Mouse (Mus musculus) heart, embryonic 13.5 days (tissue): ENCODE measurements around the gene Prex1. TPM values are rescaled to one million over a fixed set of nuclear protein-coding genes. Genes with fewer than 3 reads are reported as not detected.

Source experiments
- ATAC-seq: fragments of 200-750 bp; cut with Nextera tagmentation; 2 replicates; pipeline ENCODE4 v1.8.0; 2017; ENCODE audit warnings: moderate TSS enrichment; ENCODE audit not compliant: insufficient number of reproducible peaks, low FRiP score, low TSS enrichment; ENCODE audit errors: extremely low read depth
- H3K27ac ChIP-seq: fragments of 300-500 bp; sonication (generic); replicated peaks from 2 replicates; pipeline ENCODE4 v1.5.1; 2015; ENCODE audit warnings: moderate library complexity, mild to moderate bottlenecking, inconsistent platforms
- H3K27me3 ChIP-seq: fragments of 300-500 bp; sonication (generic); replicated peaks from 2 replicates; pipeline ENCODE4 v1.6.1; 2015; ENCODE audit warnings: mild to moderate bottlenecking, inconsistent platforms
- H3K36me3 ChIP-seq: fragments of 300-500 bp; sonication (generic); 2 replicates; pipeline ENCODE4 v1.6.1; 2015; ENCODE audit warnings: mild to moderate bottlenecking, inconsistent platforms
- H3K4me1 ChIP-seq: fragments of 300-500 bp; sonication (generic); 2 replicates; pipeline ENCODE4 v1.6.1; 2015; ENCODE audit warnings: inconsistent platforms
- H3K4me2 ChIP-seq: fragments of 300-500 bp; sonication (generic); 2 replicates; pipeline ENCODE4 v1.6.1; 2015; ENCODE audit warnings: inconsistent platforms, mild to moderate bottlenecking, moderate library complexity
- H3K4me3 ChIP-seq: fragments of 300-500 bp; sonication (generic); 2 replicates; pipeline ENCODE4 v1.5.1; 2015; ENCODE audit warnings: moderate library complexity, mild to moderate bottlenecking, inconsistent platforms
- H3K9ac ChIP-seq: fragments of 300-500 bp; sonication (generic); 2 replicates; pipeline ENCODE4 v1.6.1; 2015; ENCODE audit warnings: inconsistent platforms, mild to moderate bottlenecking, moderate library complexity
- H3K9me3 ChIP-seq: fragments of 300-500 bp; sonication (generic); 2 replicates; pipeline ENCODE4 v1.6.1; 2016; ENCODE audit warnings: inconsistent platforms
- WGBS: fragments of 180-500 bp; shearing (Covaris S2); methylation state at CpG from one replicate; pipeline ENCODE4 v1.1.7; 2015; ENCODE audit warnings: mixed read lengths; 5-methylcytosine and 5-hydroxymethylcytosine counted together
- polyA plus RNA-seq: library from polyadenylated mRNA; unstranded; fragments of >200 nt; fragmentation: Nextera tagmentation; extraction: Ambion mirVana; gene quantifications from 2 replicates; pipeline ENCODE4 v1.2.1, GENCODE M21; 2015

Gene Prex1
- polyA plus RNA-seq, 1 experiment from 2014 or later, result 8.7 TPM

DNA sequence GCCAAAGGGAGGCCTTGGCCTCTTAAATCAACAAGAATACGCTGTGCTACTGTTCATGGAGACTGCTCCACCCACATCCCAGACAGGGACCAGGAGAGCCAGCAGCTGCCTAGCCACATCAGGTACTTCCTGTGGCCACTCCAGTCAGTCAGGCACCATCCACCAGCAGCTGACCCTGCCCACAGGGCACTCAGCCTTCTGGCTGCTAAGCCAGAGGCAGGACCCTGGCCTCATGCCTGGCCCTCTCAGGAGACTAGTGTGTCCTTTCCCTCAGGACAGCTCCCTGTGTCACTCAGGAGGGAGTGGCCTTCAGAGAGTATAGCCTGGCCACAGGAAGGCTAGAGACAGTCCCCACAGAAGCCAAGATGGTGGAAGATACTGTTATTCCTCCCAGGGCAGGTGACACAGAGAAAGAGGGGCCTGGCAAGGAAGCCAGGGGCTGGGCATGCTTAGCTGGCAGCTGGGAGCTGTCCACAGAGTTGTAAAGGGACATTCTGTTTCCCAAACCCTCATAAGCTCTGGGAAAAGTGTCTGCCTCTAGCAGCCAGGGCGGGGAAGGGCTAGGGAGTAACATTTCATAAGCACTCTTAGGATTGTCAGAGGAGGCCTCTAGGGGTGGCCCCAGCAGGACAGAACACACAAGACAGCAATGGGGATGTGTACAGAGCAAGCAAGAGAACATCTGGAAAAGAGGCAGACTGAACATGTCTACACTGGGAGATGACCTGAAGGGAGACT lies 98.1 kb downstream of the Prex1 start:
- 69% methylated on average over 2 of the region's 2 CpGs for WGBS

DNA sequence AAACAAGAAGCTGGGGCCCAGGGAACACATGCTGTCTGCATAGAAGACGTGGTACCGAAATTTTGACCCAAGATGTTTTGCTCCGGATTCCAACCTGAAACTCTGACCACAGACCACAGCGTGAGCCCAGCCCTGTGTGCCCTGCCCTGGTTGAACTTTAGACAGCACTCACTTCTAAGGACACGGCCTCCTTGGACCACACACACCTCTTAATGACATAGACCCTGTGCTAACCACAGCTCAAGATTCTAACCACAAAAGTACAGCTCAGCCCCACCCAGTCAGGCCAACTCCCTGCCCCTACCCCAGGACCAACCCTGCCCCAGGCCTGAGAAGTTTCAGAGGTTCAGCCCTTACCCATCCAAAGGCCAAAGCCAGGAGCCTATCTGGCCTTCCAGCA lies 103.4 kb downstream of the Prex1 start:
- Histone ChIP-seq H3K27ac (no peak overlapping the region), H3K9ac (no peak overlapping the region), H3K4me2 (no peak overlapping the region), H3K36me3 (peaks cover 15% of the 10 kb centered on the region; the same call in 1 of the 2 replicates), H3K27me3 (no peaks in the 10 kb centered on the region), H3K9me3 (no peaks in the 10 kb centered on the region), H3K4me3 (no peak overlapping the region), H3K4me1 (peaks cover 37% of the 10 kb centered on the region)
- WGBS, result 80% methylated on average over 5 of the region's 5 CpGs
- ATAC-seq, result no peak

More for the DNA sequence above, 98.1 kb downstream of the Prex1 start:
- H3K4me2 ChIP-seq, result no peak overlapping the region
- H3K36me3 ChIP-seq, result peaks cover 24% of the 10 kb centered on the region
- no peak for ATAC-seq
- no peak overlapping the region for H3K27ac ChIP-seq
- no peaks in the 10 kb centered on the region for H3K27me3 ChIP-seq
- H3K9me3 ChIP-seq, result no peaks in the 10 kb centered on the region
- no peak overlapping the region for H3K4me3 ChIP-seq
- peaks cover 18% of the 10 kb centered on the region for H3K4me1 ChIP-seq
- no peak overlapping the region for H3K9ac ChIP-seq

DNA sequence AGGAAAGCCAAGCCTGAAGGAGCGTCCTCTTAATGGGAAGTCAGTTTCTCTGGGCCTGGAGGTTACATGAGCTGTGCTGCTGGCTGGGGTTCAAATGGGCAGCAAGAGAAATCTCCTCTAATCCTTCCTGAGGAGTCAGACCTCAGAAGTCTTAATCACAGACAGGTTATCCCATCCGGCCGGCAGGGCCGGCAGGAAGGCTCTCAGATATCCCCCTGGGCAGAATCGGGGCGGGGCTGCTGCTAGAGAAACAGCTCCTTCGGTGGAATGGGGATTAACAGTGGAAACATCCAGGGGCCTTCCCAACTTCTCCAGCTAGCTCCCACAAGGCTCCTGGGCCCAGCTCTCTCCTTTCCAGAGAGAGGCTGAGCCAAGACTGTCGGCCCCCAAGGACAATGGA lies 105.1 kb downstream of the Prex1 start:
- no peak for ATAC-seq
- H3K9ac ChIP-seq, result 0 out of 2 replicates have a peak overlapping the region, but pooled peaks have one; percentile 1

DNA sequence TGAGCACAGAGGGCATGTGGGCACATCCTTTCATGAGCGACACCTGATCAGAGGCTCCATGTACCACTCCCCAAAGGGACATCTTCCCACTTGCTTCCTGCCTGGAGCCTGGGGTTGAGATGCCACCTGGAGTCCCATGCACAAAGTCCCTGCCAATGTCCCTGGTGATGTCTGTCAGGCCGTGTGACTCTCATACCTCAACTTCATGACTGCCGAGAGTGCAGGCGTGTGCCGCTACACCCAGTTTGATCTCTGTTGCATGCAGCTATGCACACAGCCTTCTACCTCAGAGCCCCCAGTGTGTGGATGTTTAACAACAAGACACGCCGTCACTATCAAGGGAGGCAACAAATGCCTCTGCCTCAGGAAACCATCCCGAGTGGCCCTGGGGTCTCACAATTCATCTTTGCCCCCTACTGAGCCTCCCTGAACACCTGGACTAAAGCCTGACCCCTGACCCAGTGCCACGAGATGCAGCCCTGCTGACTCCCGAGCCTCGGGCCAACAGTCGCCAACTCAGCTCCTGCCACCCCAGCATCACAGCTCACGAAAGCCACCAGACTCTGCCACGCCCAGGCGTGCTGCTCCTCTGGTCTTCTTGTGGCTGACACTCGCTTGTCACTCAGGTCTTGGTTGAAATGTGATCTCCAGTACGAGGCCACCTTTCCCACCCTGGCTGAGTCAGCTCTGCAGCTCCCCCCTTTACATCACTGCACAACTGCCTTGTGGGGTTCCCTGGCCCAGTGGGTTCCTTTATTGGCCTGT lies 107.0 kb downstream of the Prex1 start:
- H3K4me1 ChIP-seq, result peaks cover 43% of the 10 kb centered on the region
- no peaks in the 10 kb centered on the region for H3K27me3 ChIP-seq
- peaks cover 4% of the 10 kb centered on the region; the same call in 1 of the 2 replicates for H3K36me3 ChIP-seq
- H3K4me3 ChIP-seq, result no peak overlapping the region
- no peak overlapping the region for H3K9ac ChIP-seq
- H3K9me3 ChIP-seq, result no peaks in the 10 kb centered on the region
- no peak for ATAC-seq
- no peak overlapping the region for H3K4me2 ChIP-seq
- no peak overlapping the region for H3K27ac ChIP-seq
- 77% methylated on average over 17 of the region's 17 CpGs for WGBS

More for the DNA sequence above, 105.1 kb downstream of the Prex1 start:
- Histone ChIP-seq H3K9me3 (no peaks in the 10 kb centered on the region), H3K4me1 (peaks cover 43% of the 10 kb centered on the region), H3K4me3 (no peak overlapping the region), H3K27me3 (no peaks in the 10 kb centered on the region), H3K36me3 (peaks cover 10% of the 10 kb centered on the region; the same call in 1 of the 2 replicates), H3K27ac (peak overlapping the region; percentile 61), H3K4me2 (no peak overlapping the region)
- 26% methylated on average over 8 of the region's 8 CpGs for WGBS

DNA sequence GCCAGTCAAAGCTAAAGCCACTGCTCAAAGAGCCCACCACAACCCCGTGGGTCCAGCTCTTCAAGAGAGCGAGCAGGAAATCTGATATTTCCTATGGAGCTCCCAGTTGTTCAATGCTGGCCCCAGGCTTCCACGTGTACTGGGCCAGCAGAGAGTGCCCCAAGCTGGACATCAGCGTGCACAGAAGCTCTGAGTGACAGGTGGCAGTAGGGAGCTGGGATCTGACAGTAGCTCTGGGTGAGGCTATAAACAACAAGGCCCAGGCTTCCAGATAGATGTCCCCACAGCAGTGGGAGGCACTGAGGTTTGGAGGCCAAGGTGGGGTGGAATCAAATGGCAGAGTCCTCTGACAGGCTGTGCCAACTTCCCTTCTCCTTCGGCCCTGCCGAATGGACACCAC lies 107.6 kb downstream of the Prex1 start:
- H3K9me3 ChIP-seq, result no peaks in the 10 kb centered on the region

DNA sequence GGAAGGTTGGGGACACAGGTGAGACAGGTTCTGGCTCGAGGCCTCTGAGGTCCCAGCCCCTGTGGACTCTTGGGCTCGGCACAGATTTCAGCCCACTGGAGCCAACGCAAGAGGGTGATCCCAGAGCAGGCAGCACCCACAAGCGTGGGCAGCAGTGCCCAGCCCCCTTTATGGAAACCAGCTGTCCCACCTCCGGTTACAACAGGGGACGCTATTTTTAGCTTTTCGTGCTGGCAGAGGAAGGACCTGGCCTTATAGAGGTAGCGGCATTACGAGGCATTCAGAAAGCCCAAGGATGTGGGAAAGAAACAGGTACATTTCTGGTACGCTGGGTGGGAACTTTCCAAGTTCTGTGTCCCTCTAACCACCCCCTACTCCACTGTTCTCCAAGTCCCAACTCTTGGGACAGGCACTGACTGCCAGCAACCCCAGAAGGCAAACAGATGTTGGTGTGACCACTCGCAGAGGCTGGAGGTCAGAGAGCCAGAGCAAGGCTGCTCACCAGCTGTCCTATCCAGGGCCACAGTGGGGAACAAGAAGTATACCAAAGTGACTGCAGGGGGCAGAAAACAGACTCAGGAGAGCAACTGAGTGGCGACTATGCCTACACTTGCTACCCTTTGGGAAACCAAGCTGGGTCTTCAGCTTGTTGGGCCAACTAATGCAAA lies 108.3 kb downstream of the Prex1 start:
- H3K4me1 ChIP-seq, result peaks cover 43% of the 10 kb centered on the region
- no peaks in the 10 kb centered on the region for H3K9me3 ChIP-seq
- H3K4me2 ChIP-seq, result peak overlapping the region; percentile 51
- H3K36me3 ChIP-seq, result peaks cover 11% of the 10 kb centered on the region; the same call in 1 of the 2 replicates
- no peak overlapping the region for H3K4me3 ChIP-seq
- H3K27ac ChIP-seq, result peak overlapping the region; percentile 69
- no peaks in the 10 kb centered on the region for H3K27me3 ChIP-seq
- H3K9ac ChIP-seq, result peak overlapping the region; percentile 21; the same call in 1 of the 2 replicates
- 45% methylated on average over 12 of the region's 12 CpGs for WGBS
- ATAC-seq, result no peak

More for the DNA sequence above, 107.6 kb downstream of the Prex1 start:
- peaks cover 43% of the 10 kb centered on the region for H3K4me1 ChIP-seq
- H3K9ac ChIP-seq, result no peak overlapping the region
- no peak overlapping the region for H3K4me2 ChIP-seq
- H3K36me3 ChIP-seq, result peaks cover 9% of the 10 kb centered on the region; the same call in 1 of the 2 replicates
- no peaks in the 10 kb centered on the region for H3K27me3 ChIP-seq
- no peak for ATAC-seq
- WGBS, result 45% methylated on average over 6 of the region's 6 CpGs
- no peak overlapping the region for H3K27ac ChIP-seq
- no peak overlapping the region for H3K4me3 ChIP-seq

DNA sequence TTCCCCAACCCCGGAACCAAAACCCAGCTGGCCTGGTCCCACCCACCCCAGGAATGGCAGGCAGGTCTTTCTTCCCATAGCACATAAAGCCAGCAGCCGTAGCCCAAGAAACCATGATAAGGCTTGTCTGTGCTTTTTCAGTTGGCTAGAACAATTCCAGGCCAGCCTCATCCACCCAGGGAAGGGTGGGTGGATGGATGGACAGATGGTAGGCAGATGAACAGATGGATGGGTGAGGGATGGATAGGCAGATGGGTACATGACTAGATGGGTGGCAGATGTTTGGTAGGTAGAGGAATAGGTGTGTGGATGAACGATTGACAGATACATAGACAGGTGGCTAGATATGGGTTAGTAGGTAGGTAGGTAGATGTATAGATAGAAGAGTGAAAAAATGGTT lies 110.7 kb downstream of the Prex1 start:
- 84% methylated on average over 3 of the region's 3 CpGs for WGBS
- no peak for ATAC-seq
- H3K4me3 ChIP-seq, result no peak overlapping the region
- H3K4me1 ChIP-seq, result peaks cover 29% of the 10 kb centered on the region
- no peaks in the 10 kb centered on the region for H3K9me3 ChIP-seq
- no peak overlapping the region for H3K4me2 ChIP-seq
- H3K27me3 ChIP-seq, result no peaks in the 10 kb centered on the region
- no peak overlapping the region for H3K9ac ChIP-seq
- H3K27ac ChIP-seq, result no peak overlapping the region
- H3K36me3 ChIP-seq, result peaks cover 11% of the 10 kb centered on the region; the same call in 1 of the 2 replicates

DNA sequence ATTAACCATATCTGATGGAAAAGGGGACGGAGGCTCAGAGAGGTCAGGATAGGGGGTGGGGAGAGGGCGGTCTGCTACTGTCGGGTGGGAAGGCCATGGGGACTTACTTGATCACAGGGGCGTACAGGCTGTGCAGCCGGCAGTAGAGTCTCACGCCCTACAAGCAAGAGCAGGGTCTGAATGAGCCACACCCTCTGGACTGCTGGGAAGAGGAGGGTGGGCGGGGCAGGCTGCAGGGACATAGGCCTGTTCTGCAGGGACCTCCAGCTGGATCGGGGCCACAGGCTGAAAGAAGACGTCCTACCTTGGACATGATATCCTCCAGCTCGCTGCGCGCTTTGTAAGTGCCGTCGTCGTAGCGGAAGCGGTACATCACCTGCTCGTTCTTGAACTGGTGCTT lies 112.2 kb downstream of the Prex1 start:
- peaks cover 11% of the 10 kb centered on the region; the same call in 1 of the 2 replicates for H3K36me3 ChIP-seq
- peaks cover 19% of the 10 kb centered on the region for H3K4me1 ChIP-seq
- H3K4me2 ChIP-seq, result no peak overlapping the region
- 87% methylated on average over 18 of the region's 18 CpGs for WGBS
- no peak overlapping the region for H3K9ac ChIP-seq
- no peak for ATAC-seq
- no peak overlapping the region for H3K4me3 ChIP-seq
- no peaks in the 10 kb centered on the region for H3K27me3 ChIP-seq
- no peak overlapping the region for H3K27ac ChIP-seq
- no peaks in the 10 kb centered on the region for H3K9me3 ChIP-seq

DNA sequence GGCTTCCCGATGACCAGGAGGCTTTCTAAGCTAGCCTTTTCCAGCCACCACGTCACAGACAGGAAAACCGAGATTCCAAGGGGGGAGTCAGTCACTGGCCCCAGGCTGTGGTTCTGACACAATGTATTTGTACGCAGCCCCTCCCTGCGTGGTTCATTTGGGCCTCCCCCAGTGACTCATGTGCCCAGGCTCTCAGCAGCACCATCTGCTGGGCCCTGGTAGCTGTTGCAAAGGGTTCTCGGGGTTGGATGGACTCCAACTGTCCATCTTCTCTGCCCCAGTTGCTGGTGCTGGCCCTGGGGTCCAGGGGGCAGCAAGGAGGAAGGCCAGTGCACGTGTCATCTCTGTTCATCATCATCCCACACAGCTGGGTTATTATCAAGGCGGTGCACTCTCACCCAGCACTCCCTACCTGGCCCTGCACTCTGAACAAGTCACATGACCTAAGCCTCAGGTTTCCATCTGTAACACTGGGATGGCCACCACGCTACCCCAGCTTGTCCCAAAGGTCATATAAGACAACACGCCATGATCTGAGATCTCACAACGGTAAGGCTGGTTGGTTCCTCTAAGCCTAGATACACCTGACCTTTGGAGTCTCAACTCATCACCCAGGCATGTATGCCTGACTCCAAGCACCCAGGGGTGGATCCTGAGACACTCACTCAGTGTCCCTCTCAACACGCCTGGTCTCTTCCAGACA lies 115.0 kb downstream of the Prex1 start:
- H3K4me3 ChIP-seq, result no peak overlapping the region
- H3K9me3 ChIP-seq, result no peaks in the 10 kb centered on the region
- no peaks in the 10 kb centered on the region for H3K4me1 ChIP-seq
- ATAC-seq, result no peak
- H3K36me3 ChIP-seq, result peaks cover 10% of the 10 kb centered on the region; the same call in 1 of the 2 replicates
- no peak overlapping the region for H3K27ac ChIP-seq
- no peak overlapping the region for H3K4me2 ChIP-seq
- WGBS, result 78% methylated on average over 12 of the region's 12 CpGs
- no peak overlapping the region for H3K9ac ChIP-seq
- no peaks in the 10 kb centered on the region for H3K27me3 ChIP-seq

DNA sequence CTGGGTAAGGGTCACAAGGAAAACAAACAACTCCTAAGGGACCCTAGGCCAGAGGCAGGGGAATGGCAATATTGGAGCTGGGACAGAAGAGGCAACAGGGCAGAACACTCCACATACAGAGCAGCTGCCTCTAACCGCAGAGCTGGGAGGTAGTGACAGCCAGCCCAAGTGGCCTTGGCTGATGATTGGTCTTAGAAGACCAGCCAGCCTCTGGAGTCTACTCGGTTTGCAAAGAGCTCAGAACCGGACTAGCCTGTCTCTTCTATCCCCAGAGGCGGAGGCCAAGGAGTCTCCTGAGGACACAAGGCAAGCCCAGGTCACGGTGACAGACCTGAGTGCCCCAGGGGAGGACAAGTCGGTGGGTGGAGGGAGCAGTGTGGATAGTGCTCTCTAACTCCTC lies 115.9 kb downstream of the Prex1 start:
- no peaks in the 10 kb centered on the region for H3K9me3 ChIP-seq
- no peaks in the 10 kb centered on the region for H3K27me3 ChIP-seq
- H3K4me3 ChIP-seq, result no peak overlapping the region
- 68% methylated on average over 6 of the region's 6 CpGs for WGBS
- no peak overlapping the region for H3K9ac ChIP-seq
- H3K4me2 ChIP-seq, result no peak overlapping the region
- ATAC-seq, result no peak
- H3K4me1 ChIP-seq, result no peaks in the 10 kb centered on the region
- peaks cover 8% of the 10 kb centered on the region; the same call in 1 of the 2 replicates for H3K36me3 ChIP-seq
- H3K27ac ChIP-seq, result no peak overlapping the region
